Mouse (Mus musculus) limb, embryonic 11.5 days (tissue): ENCODE measurements around the gene Apobec4. TPM values are rescaled to one million over a fixed set of nuclear protein-coding genes. Genes with fewer than 3 reads are reported as not detected.
"Not testable (repeated sequence)": the region's sequence is repeated elsewhere in the genome, so short reads cannot be mapped to it uniquely, and the experiment has no call there.

Experiments
- ATAC-seq: fragments of 200-750 bp; cut with Nextera tagmentation; 2 replicates; pipeline ENCODE4 v1.8.0; 2017; ENCODE audit warnings: low read depth; ENCODE audit not compliant: insufficient number of reproducible peaks, low FRiP score, low TSS enrichment
- DNase-seq: peaks from one replicate; pipeline ENCODE4 v3.0.0-alpha.2; 2015; ENCODE audit warnings: low spot score
- H3K27ac ChIP-seq: fragments of 300-500 bp; sonication (generic); replicated peaks from 2 replicates; pipeline ENCODE4 v1.5.1; 2014; ENCODE audit warnings: low read depth, mild to moderate bottlenecking, low read length
- H3K27me3 ChIP-seq: fragments of 300-500 bp; sonication (generic); 2 replicates; pipeline ENCODE4 v1.6.1; 2014; ENCODE audit warnings: mild to moderate bottlenecking, low read length, mixed read lengths; ENCODE audit not compliant: control insufficient read depth, insufficient read depth
- H3K36me3 ChIP-seq: fragments of 300-500 bp; sonication (generic); 2 replicates; pipeline ENCODE4 v1.6.1; 2014; ENCODE audit warnings: mild to moderate bottlenecking, low read length, moderate library complexity, mixed read lengths; ENCODE audit not compliant: control insufficient read depth, insufficient read depth
- H3K4me1 ChIP-seq: fragments of 300-500 bp; sonication (generic); 2 replicates; pipeline ENCODE4 v1.6.1; 2014; ENCODE audit warnings: low read length, mixed read lengths; ENCODE audit not compliant: control insufficient read depth, insufficient read depth
- H3K4me2 ChIP-seq: fragments of 300-500 bp; sonication (generic); 2 replicates; pipeline ENCODE4 v1.6.1; 2014; ENCODE audit warnings: low read depth, mild to moderate bottlenecking, moderate library complexity; ENCODE audit not compliant: severe bottlenecking
- H3K4me3 ChIP-seq: fragments of 300-500 bp; sonication (generic); 2 replicates; pipeline ENCODE4 v1.5.1; 2014; ENCODE audit warnings: low read depth, low read length
- H3K9ac ChIP-seq: fragments of 300-500 bp; sonication (generic); 2 replicates; pipeline ENCODE4 v1.6.1; 2014; ENCODE audit warnings: mild to moderate bottlenecking, low read length
- H3K9me3 ChIP-seq: fragments of 300-500 bp; sonication (generic); 2 replicates; pipeline ENCODE4 v1.6.1; 2016; ENCODE audit warnings: low read length; ENCODE audit not compliant: control insufficient read depth
- WGBS: fragments of 180-500 bp; shearing (Covaris S2); extraction: QIAGEN DNeasy Blood & Tissue Kit; methylation state at CpG from one replicate; pipeline ENCODE4 v1.1.7; 2014; 5-methylcytosine and 5-hydroxymethylcytosine counted together
- polyA plus RNA-seq: library from polyadenylated mRNA; unstranded; fragments of >200 nt; fragmentation: Nextera tagmentation; extraction: Ambion mirVana; gene quantifications from 2 replicates; pipeline ENCODE4 v1.2.1, GENCODE M21; 2014

Apobec4 gene
- polyA plus RNA-seq, 1 experiment from 2014 or later = 0.12 TPM

DNA sequence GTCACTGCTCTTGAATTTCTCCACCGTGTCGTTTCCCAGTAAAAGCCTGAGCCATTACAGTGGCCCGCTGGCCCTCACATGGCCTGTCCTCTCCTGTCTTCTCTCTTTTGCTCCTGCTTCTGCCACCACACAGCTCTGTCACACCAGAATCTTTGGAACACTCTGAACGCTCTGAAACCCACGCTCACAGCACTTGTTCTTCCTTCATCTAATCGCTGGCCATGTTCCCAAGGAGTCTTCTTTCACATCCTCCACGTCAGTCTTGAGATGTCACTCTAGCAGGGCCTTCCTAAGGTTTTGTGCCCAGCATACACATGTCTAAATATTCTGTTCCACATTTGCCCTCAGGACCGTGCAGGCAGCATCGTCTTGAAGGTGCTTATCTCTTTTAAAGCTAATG, 20.7 kb downstream of the Apobec4 start:
- Histone ChIP-seq H3K9ac (no peak overlapping the region), H3K27me3 (no peaks in the 10 kb centered on the region), H3K9me3 (no peaks in the 10 kb centered on the region), H3K27ac (no peak overlapping the region), H3K36me3 (peaks cover 14% of the 10 kb centered on the region), H3K4me3 (no peak overlapping the region), H3K4me1 (no peaks in the 10 kb centered on the region), H3K4me2 (no peak overlapping the region)
- no peak for ATAC-seq
- DNase-seq = no peak
- 90% methylated on average over 9 of the region's 9 CpGs for WGBS

GRCm38 (mm10) chr1:152774601-152775000, 24.2 kb downstream of the Apobec4 start:
- not testable (repeated sequence) for H3K4me2 ChIP-seq, H3K4me1 ChIP-seq, H3K4me3 ChIP-seq, ATAC-seq, H3K27me3 ChIP-seq, H3K9ac ChIP-seq, H3K9me3 ChIP-seq, DNase-seq, H3K27ac ChIP-seq
- peaks cover 14% of the 10 kb centered on the region for H3K36me3 ChIP-seq
- 96% methylated on average over 3 of the region's 3 CpGs for WGBS

- H3K36me3 ChIP-seq = peaks cover 4% of the 10 kb centered on the region; the same call in 1 of the 2 replicates
- peak; percentile 71 for DNase-seq
- H3K4me3 ChIP-seq = no peak overlapping the region
- H3K9me3 ChIP-seq = no peaks in the 10 kb centered on the region
- no peak for ATAC-seq
- no peaks in the 10 kb centered on the region for H3K4me1 ChIP-seq
- no peak overlapping the region for H3K4me2 ChIP-seq
- 31% methylated on average over 10 of the region's 10 CpGs for WGBS
- no peak overlapping the region for H3K9ac ChIP-seq
- no peaks in the 10 kb centered on the region for H3K27me3 ChIP-seq
- no peak overlapping the region for H3K27ac ChIP-seq
These were observed 28.9 kb downstream of the Apobec4 start for GRCm38 (mm10) chr1:152779071-152779737.

DNA sequence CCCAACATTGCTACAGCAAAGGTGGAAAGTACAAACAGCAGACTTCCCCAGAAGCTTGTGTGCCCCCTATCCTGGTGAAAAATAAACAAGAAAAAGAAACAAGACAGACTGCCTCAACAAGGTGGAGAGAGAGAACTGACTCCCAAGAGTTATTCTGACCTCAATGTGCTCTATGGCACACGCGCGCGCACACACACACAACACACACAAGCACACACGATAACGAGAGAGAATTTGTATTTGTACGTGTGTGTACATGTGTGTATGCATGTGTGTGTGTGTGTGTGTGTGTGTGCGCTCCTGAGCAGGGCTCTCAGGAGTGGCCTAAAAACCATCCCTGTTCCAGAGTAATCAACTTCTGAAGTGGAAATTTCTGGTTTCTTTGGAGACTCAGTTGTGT, 34.3 kb downstream of the Apobec4 start:
- 98% methylated on average over 8 of the region's 8 CpGs for WGBS

DNA sequence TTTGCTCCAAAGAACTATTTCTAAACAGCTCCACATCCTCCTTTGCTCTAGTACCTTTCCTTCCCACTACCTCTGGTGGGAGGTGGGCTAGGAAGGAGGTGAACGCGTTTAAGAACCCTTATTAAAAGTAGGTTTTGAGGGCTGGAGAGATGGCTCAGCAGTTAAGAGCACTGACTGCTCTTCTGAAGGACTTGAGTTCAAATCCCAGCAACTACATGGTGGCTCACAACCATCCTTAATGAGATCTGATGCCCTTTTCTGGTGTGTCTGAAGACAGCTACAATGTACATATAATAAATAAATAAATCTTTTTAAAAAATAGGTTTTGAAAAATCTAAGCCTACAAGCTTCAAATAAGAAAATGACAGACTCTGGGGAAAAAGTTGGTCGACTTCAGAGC, 35.1 kb downstream of the Apobec4 start:
- not testable (repeated sequence) for H3K4me3 ChIP-seq, DNase-seq, H3K9ac ChIP-seq, H3K4me2 ChIP-seq, H3K27ac ChIP-seq, H3K36me3 ChIP-seq, H3K4me1 ChIP-seq, H3K9me3 ChIP-seq, ATAC-seq, H3K27me3 ChIP-seq
- WGBS = 85% methylated on average over 3 of the region's 3 CpGs

More for the DNA sequence above, 34.3 kb downstream of the Apobec4 start:
- no peaks in the 10 kb centered on the region for H3K4me1 ChIP-seq
- no peaks in the 10 kb centered on the region for H3K9me3 ChIP-seq
- H3K36me3 ChIP-seq = no peaks in the 10 kb centered on the region
- ATAC-seq (no peak), DNase-seq (no peak)
- no peaks in the 10 kb centered on the region for H3K27me3 ChIP-seq
- no peak overlapping the region for H3K4me3 ChIP-seq
- no peak overlapping the region for H3K4me2 ChIP-seq
- H3K9ac ChIP-seq = no peak overlapping the region
- no peak overlapping the region for H3K27ac ChIP-seq

- no peak overlapping the region for H3K4me2 ChIP-seq
- peaks cover 5% of the 10 kb centered on the region; the same call in 1 of the 2 replicates for H3K4me1 ChIP-seq
- no peak for ATAC-seq
- no peaks in the 10 kb centered on the region for H3K27me3 ChIP-seq
- H3K4me3 ChIP-seq = no peak overlapping the region
- no peak overlapping the region for H3K9ac ChIP-seq
- no peaks in the 10 kb centered on the region for H3K36me3 ChIP-seq
- 86% methylated on average over 4 of the region's 4 CpGs for WGBS
- no peak for DNase-seq
- no peaks in the 10 kb centered on the region for H3K9me3 ChIP-seq
- no peak overlapping the region for H3K27ac ChIP-seq
These were observed 36.6 kb downstream of the Apobec4 start for GRCm38 (mm10) chr1:152786953-152787352.

- Histone ChIP-seq H3K9me3 (no peaks in the 10 kb centered on the region), H3K4me1 (peaks cover 5% of the 10 kb centered on the region; the same call in 1 of the 2 replicates), H3K4me3 (no peak overlapping the region), H3K36me3 (no peaks in the 10 kb centered on the region), H3K9ac (no peak overlapping the region), H3K27me3 (no peaks in the 10 kb centered on the region), H3K4me2 (no peak overlapping the region), H3K27ac (no peak overlapping the region)
- ATAC-seq (no peak), DNase-seq (no peak)
- 42% methylated on average over 4 of the region's 4 CpGs for WGBS
These were observed 37.8 kb downstream of the Apobec4 start for GRCm38 (mm10) chr1:152788121-152788660.

- Histone ChIP-seq H3K27ac (no peak overlapping the region), H3K9me3 (no peaks in the 10 kb centered on the region), H3K27me3 (no peaks in the 10 kb centered on the region), H3K9ac (no peak overlapping the region), H3K4me3 (no peak overlapping the region), H3K4me1 (peaks cover 7% of the 10 kb centered on the region; the same call in 1 of the 2 replicates), H3K4me2 (no peak overlapping the region), H3K36me3 (no peaks in the 10 kb centered on the region)
- ATAC-seq (peak; percentile 72), DNase-seq (peak; percentile 76)
- 16% methylated on average over 12 of the region's 12 CpGs for WGBS
These were observed 39.9 kb downstream of the Apobec4 start for GRCm38 (mm10) chr1:152790254-152790653.
